26 mouse cellular contexts compared by ENCODE assay signal in genomic region chr17:88345433-88345832, GRCm38 (mm10).
"Had no signal": no experiment of that assay in that cellular context is flagged by ENCODE, and none has a peak within 500 bp of the region (broad histone marks: within the 10 kb centered on the region; RNA-seq: fewer than 3 reads in every experiment).

No protein-coding gene starts in this region.

- H3K27ac ChIP-seq: gastrocnemius, adult 2 months; heart, adult 2 months; hindbrain, embryonic 10.5 days; hindbrain, embryonic 12.5 days; hindbrain, embryonic 14.5 days; intestine, embryonic 15.5 days; kidney, embryonic 15.5 days; kidney, postnatal 0 days; limb, embryonic 13.5 days; limb, embryonic 15.5 days; liver, embryonic 14.5 days had no signal

- H3K4me1 ChIP-seq: heart, embryonic 12.5 days; hindbrain, embryonic 12.5 days; intestine, embryonic 15.5 days; kidney, embryonic 15.5 days; limb, embryonic 13.5 days; limb, embryonic 15.5 days had no signal

- H3K27me3 ChIP-seq: heart, embryonic 12.5 days; hindbrain, embryonic 12.5 days; intestine, embryonic 15.5 days; kidney, embryonic 15.5 days; limb, embryonic 13.5 days; limb, embryonic 15.5 days had no signal

- H3K4me3 ChIP-seq: gastrocnemius, adult 2 months; heart, adult 2 months; heart, embryonic 12.5 days; hindbrain, embryonic 10.5 days; hindbrain, embryonic 12.5 days; intestine, embryonic 15.5 days; kidney, embryonic 15.5 days; limb, embryonic 13.5 days; limb, embryonic 15.5 days had no signal

- H3K36me3 ChIP-seq: heart, embryonic 12.5 days; hindbrain, embryonic 10.5 days; hindbrain, embryonic 12.5 days; intestine, embryonic 15.5 days; kidney, embryonic 15.5 days; limb, embryonic 13.5 days; limb, embryonic 15.5 days had no signal

- H3K9ac ChIP-seq: heart, embryonic 12.5 days; hindbrain, embryonic 12.5 days; hindbrain, embryonic 14.5 days; intestine, embryonic 15.5 days; kidney, embryonic 15.5 days; limb, embryonic 13.5 days; limb, embryonic 15.5 days; liver, embryonic 14.5 days had no signal

- ATAC-seq: hindbrain, embryonic 16.5 days; inflammation-experienced regulatory T-cells, adult 6 months; intestine, embryonic 15.5 days; intestine, postnatal 0 days had no signal

- H3K9me3 ChIP-seq: hindbrain, embryonic 10.5 days; hindbrain, embryonic 12.5 days; intestine, embryonic 15.5 days; kidney, embryonic 15.5 days; limb, embryonic 13.5 days; limb, embryonic 15.5 days had no signal

- H3K4me2 ChIP-seq: heart, embryonic 12.5 days; hindbrain, embryonic 12.5 days; hindbrain, embryonic 14.5 days; intestine, embryonic 15.5 days; kidney, embryonic 15.5 days; limb, embryonic 13.5 days; limb, embryonic 15.5 days had no signal

- DNase-seq: gastrocnemius, adult 2 months; gastrocnemius, postnatal 10 days; gastrocnemius, postnatal 25 days; heart, adult 2 months; heart, postnatal 14 days; heart, postnatal 36 days; kidney, adult 18-20 months; kidney, adult 9 months; kidney, postnatal 14 days; kidney, postnatal 36 days; layer of hippocampus, adult 9-11 months; layer of hippocampus, postnatal 36 days; left cerebral cortex, postnatal 4 days had no signal
